Mouse (Mus musculus) bone marrow, adult 2 months (tissue): ENCODE measurements at regions not wholly inside any gene's neighbourhood (a gene's known extent, or its start where the extent isn't known, plus 50 kb on each side); places are given as distances from the start of the nearest gene placed in this dataset.

Experiments
- CTCF ChIP-seq: fragments of 200-500 bp; IDR thresholded peaks from 2 replicates; pipeline ENCODE4 v1.5.1; 2011; ENCODE audit warnings: low read length, control low read depth; ENCODE audit not compliant: control insufficient read depth, insufficient read depth
- POLR2A ChIP-seq: fragments of 200-500 bp; IDR thresholded peaks from 2 replicates; pipeline ENCODE4 v1.6.1; 2011; ENCODE audit warnings: low read depth, mild to moderate bottlenecking, control low read depth, low read length, borderline replicate concordance; ENCODE audit not compliant: control insufficient read depth

DNA sequence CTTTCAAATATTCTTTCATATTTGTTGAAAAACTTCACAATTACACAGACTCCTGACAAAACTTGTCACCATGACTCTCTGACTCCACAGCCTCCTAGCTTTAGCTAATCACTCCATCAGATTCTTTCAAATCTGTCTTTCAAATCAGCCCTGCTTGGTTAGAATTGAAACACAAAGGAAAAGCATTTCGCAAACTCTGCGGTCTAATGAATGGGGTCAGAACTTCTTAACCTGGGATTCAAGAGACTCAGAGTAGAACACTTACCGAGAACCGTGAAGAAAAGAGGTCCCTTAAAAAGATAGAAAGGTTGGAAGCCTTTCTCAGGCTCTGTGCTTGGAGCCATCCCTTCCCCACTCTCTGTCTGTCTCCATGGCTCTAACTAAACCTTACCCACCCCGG lies 148.9 kb upstream of the Atp1b1 start:
- TF ChIP-seq POLR2A (no peak), CTCF (no peak)
